Mouse (Mus musculus): ENCODE results near the gene Ncoa1. TPM values are rescaled to one million over a fixed set of nuclear protein-coding genes. Genes with fewer than 3 reads are reported as not detected.

The Ncoa1 gene
- total and polyA plus RNA-seq, 3 experiments, result 4.1 to 55.7 (median 12.6) TPM

GRCm38 (mm10) chr12:4358100-4358499 lies 118.9 kb downstream of the Ncoa1 start:
- H3K4me3 ChIP-seq (ENCODE audit: low read depth, low read length), result no peak overlapping the region
- no peak for ATAC-seq (ENCODE audit: extremely low read depth, insufficient number of reproducible peaks, low FRiP score, poor library complexity, severe bottlenecking)
- H3K36me3 ChIP-seq (replicated peaks), result no peaks in the 10 kb centered on the region

GRCm38 (mm10) chr12:4356834-4357445 lies 120.0 kb downstream of the Ncoa1 start:
- Histone ChIP-seq H3K4me1 (ENCODE audit: insufficient read depth, low read depth, low read length) (peaks cover 4% of the 10 kb centered on the region), H3K36me3 (replicated peaks) (no peaks in the 10 kb centered on the region), H3K9me3 (replicated peaks) (no peaks in the 10 kb centered on the region), H3K4me3 (ENCODE audit: low read depth, low read length) (no peak overlapping the region), H3K27me3 (ENCODE audit: insufficient read depth, low read length) (no peaks in the 10 kb centered on the region)
- no peak for TF ChIP-seq POLR2AphosphoS5 (IDR thresholded peaks at IDR 0.05; ENCODE audit: insufficient replicate concordance, low read depth, low read length)
- TF ChIP-seq TAL1 (conservative IDR thresholded peaks at IDR 0.05; ENCODE audit: low read depth, low read length), result no peak
- no peak for ATAC-seq (ENCODE audit: extremely low read depth, insufficient number of reproducible peaks, low FRiP score, poor library complexity, severe bottlenecking)
- no peak for DNase-seq (ENCODE audit: low spot score)

More at GRCm38 (mm10) chr12:4358100-4358499, 118.9 kb downstream of the Ncoa1 start:
- no peaks in the 10 kb centered on the region for H3K27me3 ChIP-seq (ENCODE audit: insufficient read depth, low read length)
- no peak for DNase-seq (ENCODE audit: low spot score)
- no peaks in the 10 kb centered on the region for H3K9me3 ChIP-seq (replicated peaks)
- peaks cover 4% of the 10 kb centered on the region for H3K4me1 ChIP-seq (ENCODE audit: insufficient read depth, low read depth, low read length)
- no peak for TF ChIP-seq POLR2AphosphoS5 (IDR thresholded peaks at IDR 0.05; ENCODE audit: insufficient replicate concordance, low read depth, low read length)
- no peak for TF ChIP-seq GATA1 (IDR thresholded peaks at IDR 0.05; ENCODE audit: borderline replicate concordance, low read length)
- TF ChIP-seq CTCF (IDR thresholded peaks at IDR 0.05; ENCODE audit: low read depth, low read length), result no peak
- no peak for TF ChIP-seq GATA2 (IDR thresholded peaks at IDR 0.05; ENCODE audit: borderline replicate concordance, low read depth, low read length)

- H3K4me3 ChIP-seq (ENCODE audit: low read depth, low read length), result no peak overlapping the region
Measured at GRCm38 (mm10) chr12:4355019-4355730, 121.8 kb downstream of the Ncoa1 start.

GRCm38 (mm10) chr12:4343216-4343615 lies 133.8 kb downstream of the Ncoa1 start:
- Histone ChIP-seq H3K36me3 (replicated peaks) (peaks cover 8% of the 10 kb centered on the region), H3K9me3 (replicated peaks) (no peaks in the 10 kb centered on the region), H3K4me3 (ENCODE audit: low read depth, low read length) (no peak overlapping the region), H3K4me1 (ENCODE audit: insufficient read depth, low read depth, low read length) (no peaks in the 10 kb centered on the region), H3K27me3 (ENCODE audit: insufficient read depth, low read length) (no peaks in the 10 kb centered on the region)
- DNase-seq (ENCODE audit: low spot score), result no peak
- no peak for TF ChIP-seq GATA2 (IDR thresholded peaks at IDR 0.05; ENCODE audit: borderline replicate concordance, low read depth, low read length)
- TF ChIP-seq POLR2AphosphoS5 (IDR thresholded peaks at IDR 0.05; ENCODE audit: insufficient replicate concordance, low read depth, low read length), result no peak
- TF ChIP-seq GATA1 (IDR thresholded peaks at IDR 0.05; ENCODE audit: borderline replicate concordance, low read length), result no peak
- TF ChIP-seq TAL1 (conservative IDR thresholded peaks at IDR 0.05; ENCODE audit: low read depth, low read length), result no peak
- no peak for TF ChIP-seq CTCF (IDR thresholded peaks at IDR 0.05; ENCODE audit: low read depth, low read length)
- no peak for ATAC-seq (ENCODE audit: extremely low read depth, insufficient number of reproducible peaks, low FRiP score, poor library complexity, severe bottlenecking)

More at GRCm38 (mm10) chr12:4355019-4355730, 121.8 kb downstream of the Ncoa1 start:
- no peaks in the 10 kb centered on the region for H3K9me3 ChIP-seq (replicated peaks)
- TF ChIP-seq POLR2AphosphoS5 (IDR thresholded peaks at IDR 0.05; ENCODE audit: insufficient replicate concordance, low read depth, low read length), result no peak
- TF ChIP-seq GATA2 (IDR thresholded peaks at IDR 0.05; ENCODE audit: borderline replicate concordance, low read depth, low read length), result no peak
- no peak for TF ChIP-seq GATA1 (IDR thresholded peaks at IDR 0.05; ENCODE audit: borderline replicate concordance, low read length)
- no peak for TF ChIP-seq CTCF (IDR thresholded peaks at IDR 0.05; ENCODE audit: low read depth, low read length)
- no peak for TF ChIP-seq TAL1 (conservative IDR thresholded peaks at IDR 0.05; ENCODE audit: low read depth, low read length)
- no peak for DNase-seq (ENCODE audit: low spot score)
- ATAC-seq (ENCODE audit: extremely low read depth, insufficient number of reproducible peaks, low FRiP score, poor library complexity, severe bottlenecking), result no peak
- no peaks in the 10 kb centered on the region for H3K36me3 ChIP-seq (replicated peaks)
- peaks cover 4% of the 10 kb centered on the region for H3K4me1 ChIP-seq (ENCODE audit: insufficient read depth, low read depth, low read length)
- H3K27me3 ChIP-seq (ENCODE audit: insufficient read depth, low read length), result no peaks in the 10 kb centered on the region

- Histone ChIP-seq H3K27me3 (ENCODE audit: insufficient read depth, low read length) (no peaks in the 10 kb centered on the region), H3K4me1 (ENCODE audit: insufficient read depth, low read depth, low read length) (no peaks in the 10 kb centered on the region), H3K9me3 (replicated peaks) (no peaks in the 10 kb centered on the region), H3K36me3 (replicated peaks) (peaks cover 11% of the 10 kb centered on the region), H3K4me3 (ENCODE audit: low read depth, low read length) (no peak overlapping the region)
- ATAC-seq (ENCODE audit: extremely low read depth, insufficient number of reproducible peaks, low FRiP score, poor library complexity, severe bottlenecking) (no peak), DNase-seq (ENCODE audit: low spot score) (no peak)
- no peak for TF ChIP-seq GATA1 (IDR thresholded peaks at IDR 0.05; ENCODE audit: borderline replicate concordance, low read length)
- no peak for TF ChIP-seq POLR2AphosphoS5 (IDR thresholded peaks at IDR 0.05; ENCODE audit: insufficient replicate concordance, low read depth, low read length)
- no peak for TF ChIP-seq CTCF (IDR thresholded peaks at IDR 0.05; ENCODE audit: low read depth, low read length)
- no peak for TF ChIP-seq GATA2 (IDR thresholded peaks at IDR 0.05; ENCODE audit: borderline replicate concordance, low read depth, low read length)
- TF ChIP-seq TAL1 (conservative IDR thresholded peaks at IDR 0.05; ENCODE audit: low read depth, low read length), result no peak
Measured at GRCm38 (mm10) chr12:4342087-4342486, 134.9 kb downstream of the Ncoa1 start.

GRCm38 (mm10) chr12:4340325-4340924 lies 136.6 kb downstream of the Ncoa1 start:
- no peaks in the 10 kb centered on the region for H3K4me1 ChIP-seq (ENCODE audit: insufficient read depth, low read depth, low read length)
- ATAC-seq (ENCODE audit: extremely low read depth, insufficient number of reproducible peaks, low FRiP score, poor library complexity, severe bottlenecking) (no peak), DNase-seq (ENCODE audit: low spot score) (no peak)
- H3K27me3 ChIP-seq (ENCODE audit: insufficient read depth, low read length), result no peaks in the 10 kb centered on the region
- H3K4me3 ChIP-seq (ENCODE audit: low read depth, low read length), result no peak overlapping the region
- no peaks in the 10 kb centered on the region for H3K9me3 ChIP-seq (replicated peaks)
- TF ChIP-seq POLR2AphosphoS5 (IDR thresholded peaks at IDR 0.05; ENCODE audit: insufficient replicate concordance, low read depth, low read length) (no peak), CTCF (IDR thresholded peaks at IDR 0.05; ENCODE audit: low read depth, low read length) (no peak), GATA2 (IDR thresholded peaks at IDR 0.05; ENCODE audit: borderline replicate concordance, low read depth, low read length) (no peak), GATA1 (IDR thresholded peaks at IDR 0.05; ENCODE audit: borderline replicate concordance, low read length) (no peak), TAL1 (conservative IDR thresholded peaks at IDR 0.05; ENCODE audit: low read depth, low read length) (no peak)
- peaks cover 13% of the 10 kb centered on the region for H3K36me3 ChIP-seq (replicated peaks)

Data from G1E (cell line).